Mouse (Mus musculus) bone marrow, adult 2 months (tissue): ENCODE measurements around the gene Eya4.

ENCODE experiments used
- CTCF ChIP-seq: fragments of 200-500 bp; IDR thresholded peaks from 2 replicates; pipeline ENCODE4 v1.5.1; 2011; ENCODE audit warnings: low read length, control low read depth; ENCODE audit not compliant: control insufficient read depth, insufficient read depth
- POLR2A ChIP-seq: fragments of 200-500 bp; IDR thresholded peaks from 2 replicates; pipeline ENCODE4 v1.6.1; 2011; ENCODE audit warnings: low read depth, mild to moderate bottlenecking, control low read depth, low read length, borderline replicate concordance; ENCODE audit not compliant: control insufficient read depth

DNA sequence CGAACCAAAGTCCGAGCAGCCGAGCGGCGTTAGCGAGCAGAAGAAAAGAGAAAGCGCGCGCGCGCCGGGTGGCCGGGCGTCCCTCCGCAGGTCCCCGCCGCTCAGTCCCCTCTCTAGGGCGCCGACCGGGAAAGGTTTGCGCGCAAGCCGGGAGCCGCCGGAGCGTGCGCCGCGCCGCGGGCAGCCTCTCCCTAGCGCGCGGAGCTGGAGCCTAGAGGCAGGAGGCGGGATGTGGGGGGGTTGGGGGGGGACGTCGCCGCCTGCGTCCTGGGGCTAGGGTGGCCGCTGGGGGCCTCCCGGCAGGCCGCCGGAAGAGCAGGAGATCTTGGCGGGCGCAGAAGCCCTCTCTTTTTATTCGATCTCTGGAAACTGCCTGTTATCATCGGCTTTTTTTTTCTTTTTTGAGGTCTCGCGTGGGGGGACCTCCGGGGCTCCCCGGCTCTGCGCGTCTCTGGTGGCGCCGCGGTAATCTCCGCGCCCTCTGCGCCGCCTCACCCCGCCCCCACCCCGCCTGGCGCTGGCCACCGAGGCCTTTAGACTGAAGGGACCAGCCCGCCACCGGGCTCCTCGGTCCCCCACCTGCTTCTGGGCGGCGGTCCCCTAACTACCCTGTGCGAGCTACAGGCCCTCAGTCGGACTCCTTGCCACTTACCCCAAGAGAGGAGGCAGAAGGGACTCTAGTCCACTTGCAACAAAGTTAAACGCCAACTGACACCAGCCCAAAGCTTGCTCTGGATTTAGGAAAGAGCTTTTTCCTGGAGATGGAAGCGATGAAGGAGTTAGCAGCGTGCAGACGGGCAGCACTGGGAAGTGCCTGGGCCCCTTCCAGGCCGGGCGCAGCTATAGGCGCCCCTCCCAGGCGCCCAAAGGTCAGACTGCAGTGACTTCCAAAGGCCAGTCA is at the start of gene Eya4:
- TF ChIP-seq POLR2A (no peak), CTCF (no peak)
